Mouse (Mus musculus) ES-Bruce4 (cell line): ENCODE data around the gene Zbtb42. TPM values are rescaled to one million over a fixed set of nuclear protein-coding genes. Genes with fewer than 3 reads are reported as not detected.

Experiments used
- H3K27ac ChIP-seq: 2 replicates; pipeline ENCODE4 v1.5.1; 2012; ENCODE audit warnings: low read length, inconsistent platforms; ENCODE audit not compliant: insufficient read depth
- H3K27me3 ChIP-seq: 2 replicates; pipeline ENCODE4 v1.6.1; 2012; ENCODE audit warnings: mild to moderate bottlenecking, low read length, inconsistent platforms; ENCODE audit not compliant: control insufficient read depth, poor library complexity, insufficient read depth, severe bottlenecking
- H3K36me3 ChIP-seq: 2 replicates; pipeline ENCODE4 v1.6.1; 2012; ENCODE audit warnings: inconsistent platforms, mild to moderate bottlenecking, low read length, moderate library complexity; ENCODE audit not compliant: control insufficient read depth, poor library complexity, insufficient read depth, severe bottlenecking
- H3K4me1 ChIP-seq: one replicate; pipeline ENCODE4 v1.8.1; 2011; ENCODE audit warnings: low read length; ENCODE audit not compliant: control insufficient read depth, insufficient read depth
- H3K4me3 ChIP-seq: 2 replicates; pipeline ENCODE4 v1.5.1; 2011; ENCODE audit warnings: low read depth, mild to moderate bottlenecking, low read length
- H3K9ac ChIP-seq: 2 replicates; pipeline ENCODE4 v1.6.1; 2012; ENCODE audit warnings: low read depth, mild to moderate bottlenecking, inconsistent platforms; ENCODE audit not compliant: poor library complexity, severe bottlenecking
- H3K9me3 ChIP-seq: replicated peaks from 2 replicates; pipeline ENCODE4 v1.6.1; 2012; ENCODE audit warnings: mild to moderate bottlenecking, low read length, inconsistent platforms; ENCODE audit not compliant: control insufficient read depth, poor library complexity, insufficient read depth, severe bottlenecking
- CTCF ChIP-seq: IDR thresholded peaks from one replicate; pipeline ENCODE4 v1.8.1; 2011; ENCODE audit warnings: low read depth, low read length
- EP300 ChIP-seq: IDR thresholded peaks from 2 replicates; pipeline ENCODE4 v1.6.1; 2011; ENCODE audit warnings: low read depth, low read length; ENCODE audit not compliant: insufficient read depth
- POLR2A ChIP-seq: IDR thresholded peaks from one replicate; pipeline ENCODE4 v1.8.1; 2011; ENCODE audit warnings: low read length; ENCODE audit not compliant: insufficient read depth
- polyA plus RNA-seq: library from polyadenylated mRNA; stranded (reverse); fragments of >200 nt; gene quantifications from 2 replicates; pipeline ENCODE4 v1.2.4, GENCODE M21; 2011; ENCODE audit warnings: low read depth; ENCODE audit not compliant: missing spikeins, insufficient read depth, insufficient read length

Gene Zbtb42
- polyA plus RNA-seq, 1 experiment: 2.2 TPM

DNA sequence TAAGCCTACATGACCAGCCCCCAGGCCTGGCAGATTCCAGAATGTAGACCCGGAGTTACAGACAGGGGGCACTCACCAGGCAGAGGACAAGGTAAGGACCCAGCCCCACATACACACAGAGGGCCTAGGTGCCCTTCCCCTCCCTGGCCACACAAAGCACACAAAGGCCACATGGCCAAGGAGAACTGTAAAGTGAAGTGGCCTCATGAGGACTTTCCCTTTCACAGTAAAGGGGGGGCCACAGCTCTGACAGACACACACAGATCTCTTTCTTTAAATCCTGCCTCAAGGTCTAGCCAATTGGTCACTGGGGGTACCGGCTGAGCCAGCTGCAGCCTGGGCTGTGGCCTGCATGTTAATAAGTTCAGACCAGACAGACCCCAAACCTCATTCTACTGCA lies 14.5 kb upstream of the Zbtb42 start:
- no peak overlapping the region for H3K4me3 ChIP-seq
- no peaks in the 10 kb centered on the region for H3K4me1 ChIP-seq
- H3K27me3 ChIP-seq: no peaks in the 10 kb centered on the region
- no peak overlapping the region for H3K27ac ChIP-seq
- H3K36me3 ChIP-seq: no peaks in the 10 kb centered on the region; the same call in 1 of the 2 replicates
- TF ChIP-seq CTCF (no peak), EP300 (no peak), POLR2A (no peak)
- no peaks in the 10 kb centered on the region for H3K9me3 ChIP-seq
- H3K9ac ChIP-seq: no peak overlapping the region

DNA sequence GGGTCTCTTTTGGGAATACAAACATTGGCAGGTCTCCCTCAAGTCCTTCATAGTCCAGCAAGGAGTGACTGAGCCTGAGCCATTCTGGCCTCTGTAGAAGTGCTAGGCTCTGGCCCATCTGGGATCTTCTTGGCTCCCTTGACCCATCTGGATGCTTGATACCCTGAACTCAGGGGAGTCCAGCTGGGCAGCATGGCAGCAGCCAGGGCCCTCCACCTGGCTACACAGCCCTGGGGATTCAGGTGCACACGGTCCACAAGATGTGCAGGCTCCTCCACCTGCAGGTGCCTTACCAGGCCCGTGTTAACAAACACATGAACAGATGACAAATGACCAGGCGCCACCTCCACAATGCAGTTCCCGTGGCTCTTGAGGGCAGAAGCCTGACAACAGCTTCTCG lies 14.0 kb upstream of the Zbtb42 start:
- Histone ChIP-seq H3K36me3 (no peaks in the 10 kb centered on the region; the same call in 1 of the 2 replicates), H3K9ac (no peak overlapping the region), H3K4me1 (no peaks in the 10 kb centered on the region), H3K27me3 (no peaks in the 10 kb centered on the region), H3K9me3 (no peaks in the 10 kb centered on the region), H3K27ac (no peak overlapping the region), H3K4me3 (no peak overlapping the region)
- TF ChIP-seq CTCF (no peak), EP300 (no peak), POLR2A (no peak)

DNA sequence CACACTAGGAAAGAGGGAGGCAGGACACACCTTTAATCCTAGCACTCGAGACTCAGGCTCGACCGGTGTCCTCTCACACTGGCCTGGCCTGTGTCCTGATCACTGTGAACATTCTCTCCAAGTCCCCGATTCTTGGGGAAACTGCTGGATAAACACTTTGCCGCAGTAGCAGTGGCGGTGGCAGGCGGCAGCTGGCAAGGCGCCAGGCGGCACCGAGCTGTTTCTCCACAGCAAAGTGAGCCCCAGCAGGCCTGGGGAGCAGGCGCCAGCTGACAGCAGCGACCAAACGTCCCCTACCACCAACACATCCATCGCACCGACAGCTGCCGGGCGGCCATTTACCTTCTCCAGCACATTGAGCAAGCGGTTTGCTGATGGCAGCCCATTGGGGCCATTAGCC lies 13.2 kb upstream of the Zbtb42 start:
- Histone ChIP-seq H3K27ac (no peak overlapping the region), H3K36me3 (no peaks in the 10 kb centered on the region; the same call in 1 of the 2 replicates), H3K4me1 (no peaks in the 10 kb centered on the region), H3K27me3 (no peaks in the 10 kb centered on the region), H3K9ac (no peak overlapping the region), H3K4me3 (no peak overlapping the region), H3K9me3 (no peaks in the 10 kb centered on the region)
- TF ChIP-seq POLR2A (no peak), EP300 (no peak), CTCF (no peak)

DNA sequence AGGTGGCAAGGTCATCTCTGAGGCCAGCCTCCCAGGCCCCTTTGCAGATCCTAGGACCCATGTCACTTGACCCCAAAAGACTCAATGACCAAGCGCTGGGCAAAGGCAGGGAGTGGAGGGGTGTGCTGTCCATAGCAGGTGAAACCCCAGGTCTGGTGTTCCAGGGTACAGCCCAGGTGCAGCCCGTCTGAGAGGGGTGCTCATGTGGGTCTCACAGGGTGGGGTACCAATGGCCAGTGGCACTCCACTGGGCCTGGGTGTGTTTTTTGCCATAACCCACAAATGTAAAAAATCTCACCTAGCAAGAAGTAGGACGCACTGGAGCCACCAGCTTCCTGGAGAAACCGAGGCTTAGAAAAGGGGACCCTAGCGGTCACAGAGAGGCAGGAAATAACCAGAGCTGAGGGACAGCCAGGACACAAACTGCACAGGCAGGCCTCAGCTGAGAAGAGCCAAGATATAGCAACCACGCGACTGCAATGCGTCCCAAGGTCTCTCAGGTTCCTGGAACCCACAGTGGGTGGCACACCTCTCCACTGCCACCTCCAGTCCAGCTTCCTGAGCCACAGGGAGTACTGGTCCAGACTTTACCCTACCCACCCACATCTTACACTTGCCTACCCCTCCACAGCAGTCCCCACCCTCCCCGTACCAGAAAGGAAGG lies 12.6 kb upstream of the Zbtb42 start:
- H3K27me3 ChIP-seq: no peaks in the 10 kb centered on the region
- H3K9me3 ChIP-seq: no peaks in the 10 kb centered on the region
- no peaks in the 10 kb centered on the region; the same call in 1 of the 2 replicates for H3K36me3 ChIP-seq
- H3K27ac ChIP-seq: no peak overlapping the region
- H3K4me1 ChIP-seq: no peaks in the 10 kb centered on the region
- H3K4me3 ChIP-seq: no peak overlapping the region
- TF ChIP-seq CTCF: no peak
- TF ChIP-seq EP300: no peak
- TF ChIP-seq POLR2A: no peak
- H3K9ac ChIP-seq: no peak overlapping the region

DNA sequence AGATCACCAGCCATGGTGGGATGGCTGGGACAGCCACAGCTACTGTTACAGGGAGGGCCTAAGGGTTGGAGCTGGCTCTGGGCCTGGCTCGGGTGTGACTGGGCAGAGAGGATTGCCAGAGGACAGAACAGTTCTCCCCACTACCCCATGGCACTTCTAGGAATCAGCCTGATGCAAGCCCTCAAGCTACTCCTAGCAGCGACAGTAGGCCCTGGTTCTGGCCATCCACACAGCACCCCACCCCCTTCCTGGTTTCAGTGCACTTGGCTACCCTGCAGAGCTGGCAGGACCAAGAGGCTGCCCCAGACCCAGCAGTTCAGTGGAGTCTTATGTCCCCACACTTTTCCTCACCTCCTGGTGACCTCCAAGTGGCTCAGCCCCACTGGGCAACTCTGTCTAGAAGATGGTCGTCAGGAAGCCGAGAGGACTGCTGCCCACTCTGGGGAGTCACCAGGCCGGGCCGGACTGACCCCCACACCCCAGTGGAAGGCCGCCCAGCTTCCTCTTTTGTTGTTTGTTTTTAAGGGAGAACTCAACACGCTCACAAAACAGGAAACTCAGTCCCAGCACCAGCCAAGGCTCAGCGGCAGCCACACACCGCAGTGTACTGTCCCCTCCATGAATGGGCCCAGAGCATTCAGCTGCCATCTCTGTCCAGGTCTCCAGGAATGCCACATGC lies 10.9 kb upstream of the Zbtb42 start:
- H3K9me3 ChIP-seq: no peaks in the 10 kb centered on the region
- H3K9ac ChIP-seq: no peak overlapping the region
- no peak overlapping the region for H3K4me3 ChIP-seq
- no peak overlapping the region for H3K27ac ChIP-seq
- H3K36me3 ChIP-seq: no peaks in the 10 kb centered on the region; the same call in 1 of the 2 replicates
- no peak for TF ChIP-seq POLR2A
- no peak for TF ChIP-seq EP300
- no peak for TF ChIP-seq CTCF
- no peaks in the 10 kb centered on the region for H3K4me1 ChIP-seq
- H3K27me3 ChIP-seq: no peaks in the 10 kb centered on the region
